Mouse (Mus musculus): ENCODE measurements around the gene Mrps27.

The Mrps27 gene

DNA sequence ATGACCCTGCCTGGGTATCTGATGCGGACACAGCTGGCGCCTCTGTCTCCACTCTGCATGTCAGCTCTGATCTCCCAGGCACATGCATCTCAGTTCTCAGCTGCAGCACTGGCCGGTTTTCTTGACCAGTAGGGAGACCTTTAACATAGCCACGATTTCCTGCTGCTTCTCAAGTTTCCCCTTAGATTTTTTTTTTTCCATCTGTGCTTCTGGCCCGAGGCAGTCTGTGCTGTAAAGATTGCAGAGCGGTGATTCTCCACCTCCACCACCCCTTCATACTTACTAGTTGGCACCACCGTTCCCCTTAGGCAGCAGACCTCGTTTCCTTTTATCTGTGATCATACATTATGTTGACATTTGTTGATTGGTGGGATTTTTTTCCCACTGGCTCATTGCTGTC lies 6.6 kb downstream of the Mrps27 start:
- in situ Hi-C loops (cut with MseI, MboI) = no loop called here

DNA sequence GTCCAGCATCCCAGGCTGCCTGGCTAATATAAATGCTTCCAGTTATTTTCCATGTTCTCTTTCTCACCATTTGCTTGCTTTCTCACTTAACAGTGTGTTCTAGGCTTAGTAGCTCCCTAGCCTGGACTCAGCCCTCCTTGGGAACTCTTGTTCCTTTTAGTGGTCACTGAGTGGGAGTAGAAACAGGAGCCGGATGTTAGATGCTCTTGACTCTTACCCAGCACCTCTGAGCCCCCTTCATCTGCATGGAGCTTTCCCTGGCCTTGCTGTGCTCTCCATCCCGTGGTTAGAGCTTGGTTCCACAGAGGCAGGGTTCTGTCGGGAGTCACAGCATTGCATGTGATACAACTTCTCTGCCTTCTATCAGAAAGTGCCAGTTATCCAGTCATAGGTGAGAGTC lies 7.0 kb downstream of the Mrps27 start:
- in situ Hi-C loops (cut with MseI, MboI) = no loop called here

DNA sequence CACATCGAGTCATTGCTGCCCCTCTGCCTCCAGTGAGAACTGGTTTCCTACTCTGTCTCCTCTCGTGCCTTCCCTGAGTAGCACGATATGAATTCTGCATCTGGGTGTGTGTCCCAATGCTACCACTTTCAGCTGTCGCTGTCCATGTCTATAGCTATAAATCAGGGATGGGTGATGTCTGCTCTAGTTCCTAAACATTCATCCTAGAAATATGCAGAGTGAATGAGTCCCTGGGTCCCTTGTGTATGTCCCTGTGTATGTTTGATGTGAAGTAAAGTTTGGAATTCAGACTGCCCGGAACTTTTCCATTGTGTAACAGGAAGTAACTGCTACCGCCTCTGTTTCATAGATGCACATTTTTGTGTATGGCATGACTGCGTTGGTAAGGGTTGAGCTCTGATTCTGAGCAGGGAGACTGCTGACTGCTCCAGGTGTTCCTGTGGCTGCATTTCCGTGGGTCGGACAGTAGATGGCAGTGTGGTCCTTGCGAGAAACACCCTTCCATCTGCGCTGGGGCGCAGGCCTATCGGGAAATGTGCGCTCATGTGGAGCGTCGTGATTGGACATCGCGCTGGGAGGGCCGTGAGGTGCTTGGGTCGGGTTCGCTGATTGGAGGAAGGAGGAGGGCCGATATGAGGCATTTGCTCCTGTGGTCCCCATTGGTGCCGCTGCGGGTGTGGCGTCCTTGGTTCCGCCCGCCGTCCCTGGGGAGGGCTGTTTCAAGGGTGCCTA lies 8.3 kb downstream of the Mrps27 start:
- in situ Hi-C loops (cut with MseI, MboI) = no loop called here

DNA sequence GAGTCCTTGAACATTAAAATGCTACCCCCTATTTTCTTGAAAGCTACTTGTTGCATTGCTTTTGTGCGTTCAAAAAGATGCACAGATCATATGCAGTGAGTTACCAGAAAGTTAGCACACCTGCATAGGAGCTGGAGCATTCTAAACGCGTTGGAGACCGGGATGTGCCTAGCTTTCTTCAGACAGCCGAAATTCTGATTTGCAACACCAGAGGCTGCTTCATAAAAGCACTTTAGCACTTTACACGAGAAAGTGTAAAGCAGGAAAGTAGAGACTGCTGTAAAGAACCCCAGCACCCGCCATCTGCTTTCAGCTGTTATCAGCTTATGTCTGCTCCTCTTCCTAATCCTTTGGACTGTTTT lies 8.9 kb downstream of the Mrps27 start:
- in situ Hi-C loops (cut with MseI, MboI) = no loop called here

DNA sequence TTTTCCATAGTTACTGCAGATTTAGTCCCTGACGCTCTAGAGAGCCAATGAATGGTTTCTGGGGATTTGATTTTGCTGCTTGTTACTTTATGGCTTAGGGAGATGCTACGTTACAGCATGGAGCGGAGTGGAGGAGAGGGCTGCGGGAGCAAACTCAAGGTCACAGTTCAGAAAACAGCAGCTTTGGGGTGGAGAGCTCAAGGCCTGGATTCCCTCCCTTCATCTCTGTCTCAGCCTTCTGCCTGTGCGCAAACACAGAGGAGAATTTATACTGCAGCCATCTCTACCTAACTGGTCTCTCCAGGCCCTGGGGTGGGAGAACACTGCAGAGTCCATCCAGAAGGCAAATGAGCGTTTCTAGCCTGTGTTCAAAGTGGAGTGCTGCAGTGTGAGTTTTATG lies 10.5 kb downstream of the Mrps27 start:
- in situ Hi-C loops (cut with MseI, MboI) = no loop called here

DNA sequence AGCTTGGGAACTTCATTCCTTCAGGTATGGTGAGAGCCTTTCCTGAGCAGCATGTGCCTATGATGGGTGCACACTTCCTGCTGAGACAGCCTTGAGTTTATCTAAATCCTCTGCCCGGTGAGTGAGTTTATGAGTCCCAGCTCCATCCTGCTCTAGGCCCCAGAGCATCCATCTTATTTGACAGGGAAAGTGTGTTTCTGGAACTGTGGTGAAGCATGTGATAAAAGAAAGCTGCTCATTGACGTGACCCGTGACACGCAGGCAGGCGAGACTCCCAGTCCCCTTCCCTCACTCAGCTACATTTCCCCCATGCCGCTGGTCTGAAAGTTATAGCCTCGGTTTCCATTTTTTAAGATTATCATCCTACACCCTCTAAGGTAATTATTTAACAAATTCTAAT lies 11.3 kb downstream of the Mrps27 start:
- in situ Hi-C loops (cut with MseI, MboI) = no loop called here

DNA sequence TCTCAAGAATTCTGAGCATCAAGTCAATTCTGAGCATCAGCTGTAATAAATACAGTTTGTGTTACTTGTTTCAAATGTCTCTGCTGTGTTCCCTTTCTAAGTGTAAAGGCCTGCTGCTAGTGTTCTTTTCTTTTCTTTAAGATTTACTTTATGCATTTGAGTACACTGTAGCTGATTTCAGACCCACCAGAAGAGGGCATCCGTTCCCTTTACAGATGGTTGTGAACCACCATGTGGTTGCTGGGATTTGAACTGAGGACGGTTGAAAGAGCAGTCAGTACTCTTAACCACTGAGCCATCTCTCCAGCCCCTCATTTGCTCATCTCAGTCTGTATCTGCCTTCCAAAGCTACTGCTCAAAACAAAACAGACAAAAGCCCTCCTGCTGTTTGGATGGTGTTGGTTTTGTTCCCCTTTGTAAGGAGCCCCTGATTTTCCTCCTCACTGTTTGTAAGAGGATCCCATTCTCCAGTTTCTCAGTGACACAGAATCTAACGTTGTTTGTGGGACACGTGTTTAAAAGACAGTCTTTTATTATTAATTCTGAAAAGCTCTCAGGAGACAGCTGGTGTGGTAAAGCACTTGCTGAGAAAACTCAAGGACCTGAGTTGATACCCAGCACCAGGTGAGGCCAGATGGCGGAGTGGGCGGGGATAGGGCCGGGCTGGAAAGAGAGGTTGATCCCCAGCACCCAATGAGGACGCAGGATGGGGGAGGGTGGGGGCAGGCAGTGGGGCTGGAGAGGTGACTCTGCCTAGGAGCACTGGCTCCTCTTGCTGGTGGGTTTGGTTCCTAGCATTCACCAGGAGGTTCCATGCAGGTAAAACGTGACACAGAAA lies 12.1 kb downstream of the Mrps27 start:
- in situ Hi-C loops (cut with MseI, MboI) = no loop called here

DNA sequence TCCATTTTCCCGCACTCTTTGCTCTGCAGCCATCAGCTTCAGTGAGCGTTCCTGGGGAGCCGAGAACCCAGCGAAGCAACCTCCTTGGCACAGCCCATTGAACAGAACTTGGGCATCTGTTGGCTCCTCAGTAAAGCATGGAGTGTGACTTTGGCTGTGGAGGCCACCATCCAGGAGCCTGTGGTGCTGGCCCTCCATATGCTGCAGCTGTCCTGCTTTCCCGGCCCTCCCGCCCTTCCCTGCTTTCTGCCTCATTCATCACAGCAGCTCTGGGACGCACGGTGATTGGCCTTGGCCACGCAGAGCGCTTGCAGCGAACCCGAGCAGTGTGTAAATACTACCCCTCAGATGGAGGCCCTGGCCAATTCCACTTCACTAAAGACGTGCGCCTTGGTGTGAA lies 14.3 kb downstream of the Mrps27 start:
- in situ Hi-C loops (cut with MseI, MboI) = no loop called here

DNA sequence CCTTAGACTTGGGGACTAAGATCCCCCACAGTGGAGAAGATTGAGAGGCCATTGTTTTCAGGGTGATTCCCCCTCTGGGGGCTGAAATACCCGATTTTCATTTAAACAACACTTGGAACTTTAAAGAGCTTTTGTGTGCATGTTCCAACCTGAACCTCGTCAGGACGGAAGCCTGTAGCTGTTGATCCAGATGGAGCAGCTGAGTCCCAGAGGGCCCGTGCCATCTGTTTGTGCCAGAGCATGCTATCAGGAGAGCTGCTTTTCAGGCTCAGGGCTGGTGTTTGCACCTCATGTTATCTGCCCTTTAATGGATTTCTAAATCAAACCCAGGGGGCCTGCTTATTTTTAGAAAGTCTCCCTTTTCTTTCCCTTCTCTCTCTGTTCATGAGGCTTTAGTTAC lies 19.3 kb downstream of the Mrps27 start:
- in situ Hi-C loops (cut with MseI, MboI) = no loop called here

DNA sequence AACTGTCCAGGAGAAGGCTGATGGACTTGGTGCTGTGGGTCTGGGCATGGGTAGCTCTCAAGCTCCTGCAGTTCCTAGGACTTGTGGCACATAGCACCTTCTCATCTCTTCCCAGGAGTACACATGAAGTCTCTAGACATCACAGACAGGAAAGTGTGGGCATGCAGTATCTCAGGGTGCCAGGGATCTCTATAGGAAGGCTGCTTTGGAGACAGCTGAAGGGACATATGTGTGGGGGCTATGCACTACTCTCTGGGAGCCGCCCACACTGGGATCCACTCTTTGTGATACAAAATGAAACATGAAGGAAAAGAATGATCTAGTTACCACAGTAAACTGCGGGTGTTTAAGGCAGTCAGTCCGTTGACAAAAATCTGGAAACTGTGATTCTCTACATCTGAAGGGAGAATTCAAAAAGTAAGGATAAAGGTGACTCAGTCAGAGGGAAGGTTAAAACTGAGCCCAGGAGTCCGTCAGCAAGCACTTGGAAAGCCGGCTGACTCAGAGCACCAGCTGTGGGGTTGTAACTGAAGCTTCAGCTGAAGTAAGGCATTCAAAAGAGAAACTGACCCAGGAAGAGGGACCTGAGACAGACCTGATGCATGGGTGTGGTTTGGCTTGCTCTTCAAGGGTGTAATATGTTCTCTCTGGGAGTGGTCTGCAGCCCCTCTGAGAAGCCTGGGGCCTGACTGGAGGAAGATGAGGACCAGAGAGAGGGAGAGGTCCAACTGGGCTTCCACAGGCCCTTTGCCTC lies 22.0 kb downstream of the Mrps27 start:
- in situ Hi-C loops (cut with MseI, MboI) = no loop called here

DNA sequence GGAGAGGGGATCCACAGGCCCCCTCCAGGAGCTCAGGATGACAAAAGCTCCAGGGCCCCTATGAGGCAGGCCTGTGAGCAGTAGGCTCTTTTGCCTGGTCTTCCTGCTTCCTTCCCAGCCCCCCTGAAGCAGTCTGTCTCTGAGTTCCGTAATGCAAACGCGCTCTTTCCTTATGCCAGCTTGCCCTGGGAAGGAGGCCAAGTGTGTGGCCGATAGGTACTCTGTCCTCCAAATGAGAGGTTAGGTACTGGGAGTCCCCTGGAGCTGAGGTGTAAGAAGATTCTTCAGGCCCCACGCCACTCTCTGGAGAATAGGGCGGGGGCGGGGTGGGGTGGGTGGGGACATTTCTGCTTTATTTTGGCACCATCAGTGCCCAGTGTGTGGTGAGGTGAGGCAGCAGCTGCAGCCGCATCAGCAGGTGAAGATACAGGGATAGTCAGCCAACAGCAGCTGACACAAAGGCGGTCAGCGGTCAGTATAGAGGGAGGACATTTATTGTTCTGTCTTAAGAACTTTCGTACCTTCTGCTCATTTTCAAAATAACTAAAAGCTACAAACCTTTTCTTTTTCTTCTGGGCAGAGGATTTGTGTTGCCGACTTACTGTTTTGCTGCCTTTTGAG lies 23.1 kb downstream of the Mrps27 start:
- in situ Hi-C loops (cut with MseI, MboI) = no loop called here

DNA sequence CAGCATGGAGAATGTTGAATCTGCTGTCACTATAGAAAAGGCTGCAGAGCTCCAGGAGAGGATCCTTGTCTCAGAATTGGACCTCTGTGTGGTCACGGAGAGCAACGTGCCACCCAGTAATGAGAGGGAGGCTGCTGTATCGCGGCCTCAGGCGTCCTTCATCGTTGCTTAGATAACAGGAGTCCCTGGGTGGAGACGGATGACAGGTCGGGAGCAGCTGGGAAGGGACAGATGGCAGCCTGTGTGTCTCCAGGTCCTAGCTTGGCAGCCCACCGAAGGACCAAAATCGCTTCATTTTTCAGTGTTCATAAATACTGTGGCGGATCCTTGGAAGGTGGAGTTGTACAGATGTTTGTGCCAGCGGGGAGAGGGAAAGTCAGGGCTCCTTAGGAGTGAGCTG lies 24.5 kb downstream of the Mrps27 start:
- in situ Hi-C loops (cut with MseI, MboI) = no loop called here

DNA sequence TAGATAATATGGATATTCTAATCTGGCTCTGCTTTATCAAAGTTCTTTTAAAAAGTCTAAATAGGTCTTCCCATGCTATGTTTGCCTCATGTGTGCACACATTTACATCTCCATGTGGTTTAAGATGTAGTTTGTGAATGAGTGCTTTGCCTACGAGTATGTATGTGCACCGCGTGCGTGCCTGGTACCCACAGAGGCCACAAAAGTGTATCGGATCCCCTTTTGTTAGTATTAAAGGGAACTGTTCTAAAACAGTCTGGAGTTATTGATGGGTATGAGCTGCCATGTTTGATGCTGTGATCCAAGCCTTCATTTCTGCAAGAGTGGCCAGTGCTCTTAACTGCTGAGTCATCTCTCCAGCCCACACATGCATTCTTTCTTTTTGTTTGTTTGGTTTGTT lies 26.7 kb downstream of the Mrps27 start:
- in situ Hi-C loops (cut with MseI, MboI) = no loop called here

DNA sequence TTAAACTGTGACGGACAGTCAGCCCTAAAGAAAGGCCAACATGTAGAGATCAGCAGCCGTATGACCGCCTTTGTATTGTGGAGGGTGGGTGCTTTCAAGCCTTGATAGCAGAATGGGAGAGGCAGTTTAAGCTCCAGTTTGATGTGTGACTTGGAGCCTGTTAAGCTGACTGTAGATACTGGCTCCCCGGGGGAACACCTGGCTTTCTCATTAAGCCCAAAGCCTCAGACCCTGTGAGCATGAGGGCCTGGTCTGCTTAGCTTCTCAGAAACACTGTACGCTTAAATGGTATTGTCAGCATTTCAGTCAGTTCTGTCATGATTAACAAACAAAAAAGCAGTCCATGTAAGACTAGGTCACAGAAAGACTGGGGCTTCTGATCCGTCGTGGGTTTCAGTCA lies 29.1 kb downstream of the Mrps27 start:
- in situ Hi-C loops (cut with MseI, MboI) = no loop called here

DNA sequence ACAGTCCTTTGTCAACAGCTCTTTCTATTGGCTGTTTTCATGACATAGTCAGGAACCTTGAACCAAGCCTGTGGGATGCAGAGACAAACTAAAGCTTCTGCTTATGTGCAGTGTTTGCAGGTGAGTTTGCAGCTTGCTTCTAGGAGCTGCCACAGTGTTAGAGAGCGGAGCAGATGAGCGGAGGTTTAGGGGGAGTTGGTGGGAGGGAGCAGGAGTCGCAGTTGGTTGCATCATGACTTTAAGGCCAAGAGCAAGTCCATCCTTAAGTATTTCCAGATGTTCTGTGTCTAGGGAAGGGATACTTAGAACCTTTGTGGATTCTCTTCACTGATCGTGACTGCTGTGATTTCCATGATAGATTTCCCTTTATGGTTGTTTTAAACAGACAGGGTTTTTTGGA lies 29.6 kb downstream of the Mrps27 start:
- in situ Hi-C loops (cut with MseI, MboI) = no loop called here

DNA sequence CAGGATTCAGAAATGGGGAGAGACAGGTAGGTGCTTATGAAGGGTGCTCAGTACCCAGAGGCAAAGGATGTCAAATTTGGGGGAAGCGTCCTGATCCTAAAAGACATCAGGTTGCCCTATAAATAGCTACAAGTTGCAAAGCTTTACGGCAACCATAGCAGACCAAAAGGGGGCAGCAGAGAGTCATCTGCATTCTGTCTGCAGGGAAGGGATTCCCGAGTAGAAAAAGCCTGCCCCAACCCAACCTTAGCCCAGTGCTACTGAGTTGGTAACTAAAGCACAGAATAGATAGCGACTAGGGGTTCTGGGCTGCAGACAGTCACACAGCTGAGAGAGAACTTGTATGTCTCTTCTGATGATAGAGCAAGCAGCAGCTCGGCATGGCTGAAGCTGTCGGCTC lies 31.0 kb downstream of the Mrps27 start:
- in situ Hi-C loops (cut with MseI, MboI) = loop anchor here in 1 of 2 experiments (25.0 kb wide), 1 partner anchor 462 kb away; no protein-coding TSS in a partner anchor

DNA sequence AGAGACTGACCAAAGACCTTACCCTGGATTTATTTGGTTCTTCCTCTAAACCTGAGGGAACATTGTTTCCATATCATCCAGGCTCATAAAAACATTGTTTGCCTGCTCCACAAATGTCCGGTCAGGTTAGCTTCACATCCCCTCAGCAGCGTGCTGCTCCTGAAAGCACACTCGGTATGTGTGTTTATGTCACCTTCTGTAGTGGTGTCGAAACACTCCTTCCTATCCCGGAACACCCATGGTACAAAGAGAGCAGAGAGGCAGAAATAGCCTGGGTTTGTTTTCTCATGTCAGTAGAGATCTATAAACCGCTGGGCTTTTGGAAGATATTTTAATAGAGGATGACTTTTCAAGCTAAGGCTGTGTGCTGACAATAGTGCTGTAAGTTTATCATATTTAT lies 32.5 kb downstream of the Mrps27 start:
- in situ Hi-C loops (cut with MseI, MboI) = loop anchor here in 1 of 2 experiments (25.0 kb wide), 1 partner anchor 460 kb away; no protein-coding TSS in a partner anchor

DNA sequence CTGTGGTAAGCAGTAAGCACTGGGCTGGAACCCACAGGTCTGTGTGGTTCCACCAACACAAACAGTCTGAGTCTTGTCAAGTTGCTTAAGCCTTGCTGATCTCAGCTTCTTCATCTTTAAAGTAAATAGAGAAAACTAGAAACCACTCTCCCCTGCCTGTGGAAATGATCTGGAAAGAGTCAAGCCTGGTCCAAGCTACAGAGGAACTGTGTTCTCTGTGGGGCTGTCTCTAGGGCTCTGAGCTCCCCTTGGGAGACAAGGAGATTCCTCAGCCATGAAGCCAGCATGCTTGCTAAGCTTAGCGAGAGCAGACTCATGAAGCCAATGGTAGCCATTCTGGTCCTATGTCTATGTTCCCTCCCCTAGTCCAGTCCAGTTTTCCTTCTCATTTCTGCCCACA lies 33.6 kb downstream of the Mrps27 start:
- in situ Hi-C loops (cut with MseI, MboI) = loop anchor here in 1 of 2 experiments (25.0 kb wide), 1 partner anchor 459 kb away; no protein-coding TSS in a partner anchor

DNA sequence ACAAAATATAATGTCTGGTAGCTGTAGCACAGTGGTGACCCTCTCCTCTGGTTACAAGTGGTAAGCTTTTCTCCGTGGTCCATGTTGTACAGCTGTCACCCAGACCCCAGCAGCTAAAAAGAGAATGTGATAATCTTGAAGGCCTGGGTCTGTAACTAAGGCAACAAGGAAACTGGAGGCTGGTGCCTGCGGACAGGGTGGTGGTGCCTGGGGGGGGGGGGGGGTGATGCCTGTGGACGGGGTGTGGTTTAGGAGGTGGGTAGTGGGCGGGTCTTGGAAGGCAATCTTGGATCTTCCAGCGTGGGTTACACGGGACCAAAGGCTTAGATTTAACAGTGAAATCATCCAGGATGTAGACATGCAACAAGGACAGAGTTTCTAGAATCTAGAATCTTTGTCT lies 37.8 kb downstream of the Mrps27 start:
- in situ Hi-C loops (cut with MseI, MboI) = loop anchor here in 1 of 2 experiments (25.0 kb wide), 1 partner anchor 455 kb away; no protein-coding TSS in a partner anchor

DNA sequence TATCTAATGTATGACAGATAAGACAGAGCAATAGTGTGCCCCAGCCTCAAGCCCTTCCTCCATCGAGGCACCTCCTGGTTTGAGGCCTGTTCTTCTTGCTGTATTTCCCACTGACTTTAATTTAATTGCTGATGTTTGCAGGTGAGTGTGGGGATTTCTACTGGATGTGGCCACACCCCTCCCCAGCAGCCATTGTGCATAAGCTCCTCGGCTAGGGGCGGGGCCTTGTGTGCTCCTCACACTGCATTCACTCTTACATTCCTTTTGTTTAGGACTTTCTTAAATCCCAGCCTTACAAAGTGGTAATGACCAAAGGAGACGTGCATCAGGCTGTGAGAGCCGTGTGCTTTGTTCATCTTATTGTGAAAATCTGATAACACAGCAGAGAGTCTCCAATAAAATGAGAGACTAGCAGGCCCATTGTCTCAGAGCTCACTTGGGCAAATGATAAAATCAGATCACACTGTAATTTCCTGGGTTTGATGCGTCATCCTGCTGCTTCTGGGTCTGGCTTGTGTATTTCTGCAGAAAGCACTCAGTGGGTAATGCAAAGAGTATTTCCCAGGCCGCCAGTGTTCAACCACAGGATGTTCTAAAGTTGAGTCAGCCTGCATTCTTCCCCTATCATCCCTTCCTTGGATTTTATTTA lies 40.1 kb downstream of the Mrps27 start:
- in situ Hi-C loops (cut with MseI, MboI) = loop anchor here in 1 of 2 experiments (25.0 kb wide), 1 partner anchor 453 kb away; no protein-coding TSS in a partner anchor

DNA sequence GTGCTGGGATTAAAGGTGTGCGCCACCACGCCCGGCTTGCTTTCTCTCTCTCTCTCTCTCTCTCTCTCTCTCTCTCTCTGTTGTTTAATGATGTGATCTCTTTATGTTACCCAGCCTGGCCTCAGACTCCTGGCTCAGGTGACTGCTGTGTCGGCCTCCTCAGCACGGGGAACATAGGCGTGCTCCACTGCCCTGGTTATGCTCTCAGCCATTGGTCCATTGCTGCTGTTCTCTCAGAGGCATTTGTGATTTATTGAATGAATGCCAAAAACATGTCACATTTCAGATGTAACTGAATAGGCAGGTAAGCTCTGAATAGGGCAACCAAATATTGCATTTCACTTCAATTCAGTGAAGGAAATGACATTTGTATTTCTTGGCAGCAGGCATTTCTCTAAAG lies 41.3 kb downstream of the Mrps27 start:
- in situ Hi-C loops (cut with MseI, MboI) = loop anchor here in 1 of 2 experiments (25.0 kb wide), 1 partner anchor 451 kb away; no protein-coding TSS in a partner anchor

Data from mouse trophoblast stem cell (cell line).